Mouse (Mus musculus) small intestine, adult 2 months (tissue): ENCODE results near the gene Nhlrc4.

ENCODE experiments used
- CTCF ChIP-seq: fragments of 200-500 bp; IDR thresholded peaks from 2 replicates; pipeline ENCODE4 v1.5.1; 2012; ENCODE audit warnings: low read depth, mild to moderate bottlenecking, control low read depth, inconsistent platforms, low read length, moderate library complexity, mixed read lengths; ENCODE audit not compliant: insufficient replicate concordance, insufficient read length; ENCODE audit errors: extremely low read depth
- POLR2A ChIP-seq: fragments of 200-500 bp; IDR thresholded peaks from 2 replicates; pipeline ENCODE4 v1.6.1; 2012; ENCODE audit warnings: low read depth, mild to moderate bottlenecking, control low read depth, inconsistent platforms, low read length, moderate library complexity

- no peak for TF ChIP-seq CTCF
- no peak for TF ChIP-seq POLR2A
These were observed 41.7 kb downstream of the Nhlrc4 start for GRCm38 (mm10) chr17:25903061-25903460.
